Mouse (Mus musculus): ENCODE results near the gene Rcn3. TPM values are rescaled to one million over a fixed set of nuclear protein-coding genes. Genes with fewer than 3 reads are reported as not detected.

Rcn3 gene
- polyA plus RNA-seq, 1 experiment from 2014 or later, result 302 TPM

DNA sequence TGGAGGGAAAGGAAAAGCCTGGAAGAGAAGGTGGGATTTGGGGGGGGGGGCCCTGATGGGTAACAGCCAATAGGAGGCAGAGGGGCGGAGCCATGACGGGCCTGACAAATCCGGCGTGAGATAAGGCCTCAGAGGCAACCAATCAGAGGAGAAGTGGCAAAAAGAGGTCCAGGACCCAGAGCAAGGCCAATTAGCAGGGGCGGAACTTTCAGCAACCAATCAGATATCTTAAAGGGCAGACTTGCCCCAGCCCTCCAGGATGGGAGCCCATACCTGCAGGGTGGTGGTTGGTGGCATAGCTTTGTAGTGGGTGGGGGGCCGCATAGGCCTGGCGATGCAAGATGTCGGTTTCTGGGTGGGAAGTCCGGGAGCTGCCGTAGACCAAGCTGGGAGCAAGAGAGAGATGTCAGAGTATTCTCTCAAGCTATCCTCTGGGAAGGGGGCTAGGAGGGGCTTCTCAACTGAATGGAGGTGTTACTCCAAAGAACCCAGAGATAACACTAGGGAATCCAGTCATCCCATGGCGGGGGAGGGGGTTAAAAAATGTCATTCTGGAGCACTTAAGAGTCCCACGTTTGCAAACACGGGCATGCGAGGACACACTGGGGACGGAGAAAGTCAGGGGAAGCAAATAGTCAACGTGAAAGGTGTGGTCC, 40.9 kb downstream of the Rcn3 start:
- WGBS, result 3% methylated on average over 16 of the region's 16 CpGs
- peak overlapping the region; percentile 100 for H3K27ac ChIP-seq
- peaks cover 25% of the 10 kb centered on the region; the same call in 1 of the 2 replicates for H3K4me1 ChIP-seq
- H3K4me2 ChIP-seq (replicated peaks), result peak overlapping the region; percentile 88
- ATAC-seq (ENCODE audit: insufficient number of reproducible peaks, insufficient read depth, low FRiP score, low TSS enrichment), result peak; percentile 8; the same call in 1 of the 2 replicates
- H3K9ac ChIP-seq, result peak overlapping the region; percentile 94
- no peaks in the 10 kb centered on the region for H3K27me3 ChIP-seq
- no peaks in the 10 kb centered on the region for H3K9me3 ChIP-seq
- H3K36me3 ChIP-seq, result peaks cover 46% of the 10 kb centered on the region
- peak overlapping the region; percentile 78 for H3K4me3 ChIP-seq

DNA sequence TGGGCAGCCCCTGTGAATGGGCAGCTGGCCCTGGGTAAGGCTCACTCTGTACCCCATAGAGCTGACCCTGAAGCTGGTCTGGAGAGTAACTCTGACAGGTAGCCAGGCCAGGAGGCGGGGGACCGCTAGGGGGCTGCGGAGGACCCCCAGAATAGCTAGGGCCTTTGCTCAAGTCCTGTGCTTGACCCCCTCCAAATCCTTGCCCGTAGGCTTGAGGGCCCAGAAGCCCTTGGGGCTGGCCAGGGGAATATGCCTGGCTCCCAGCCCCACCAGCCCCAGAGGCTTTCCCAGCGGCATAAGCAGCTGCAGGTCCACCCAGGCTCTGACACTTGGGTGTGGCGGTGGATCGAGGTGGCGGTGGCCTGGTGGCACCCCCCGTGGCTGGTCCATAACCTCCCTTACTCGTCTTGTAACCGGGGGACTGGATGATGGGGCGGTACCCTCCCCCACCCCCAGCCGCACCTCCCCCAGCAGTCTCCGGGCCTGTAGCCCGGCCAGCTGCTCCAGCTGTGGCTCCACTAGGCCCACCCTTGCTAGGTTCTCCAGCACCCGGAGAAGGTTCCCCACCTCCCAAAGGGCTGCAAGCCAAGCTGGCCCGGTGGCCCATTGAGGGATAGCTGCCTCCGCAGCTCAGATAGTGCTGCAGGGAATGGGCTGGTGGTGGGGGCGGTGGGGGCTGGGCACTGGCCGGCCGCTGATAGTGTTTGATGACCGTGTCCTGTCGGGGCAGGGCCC, 42.9 kb downstream of the Rcn3 start:
- no peak overlapping the region for H3K4me2 ChIP-seq (replicated peaks)
- H3K4me1 ChIP-seq, result peaks cover 25% of the 10 kb centered on the region; the same call in 1 of the 2 replicates
- H3K27ac ChIP-seq, result no peak overlapping the region
- no peaks in the 10 kb centered on the region for H3K27me3 ChIP-seq
- no peak overlapping the region for H3K9ac ChIP-seq
- WGBS, result 95% methylated on average over 23 of the region's 23 CpGs
- no peak overlapping the region for H3K4me3 ChIP-seq
- H3K36me3 ChIP-seq, result peaks cover 66% of the 10 kb centered on the region
- no peak for ATAC-seq (ENCODE audit: insufficient number of reproducible peaks, insufficient read depth, low FRiP score, low TSS enrichment)
- H3K9me3 ChIP-seq, result no peaks in the 10 kb centered on the region

DNA sequence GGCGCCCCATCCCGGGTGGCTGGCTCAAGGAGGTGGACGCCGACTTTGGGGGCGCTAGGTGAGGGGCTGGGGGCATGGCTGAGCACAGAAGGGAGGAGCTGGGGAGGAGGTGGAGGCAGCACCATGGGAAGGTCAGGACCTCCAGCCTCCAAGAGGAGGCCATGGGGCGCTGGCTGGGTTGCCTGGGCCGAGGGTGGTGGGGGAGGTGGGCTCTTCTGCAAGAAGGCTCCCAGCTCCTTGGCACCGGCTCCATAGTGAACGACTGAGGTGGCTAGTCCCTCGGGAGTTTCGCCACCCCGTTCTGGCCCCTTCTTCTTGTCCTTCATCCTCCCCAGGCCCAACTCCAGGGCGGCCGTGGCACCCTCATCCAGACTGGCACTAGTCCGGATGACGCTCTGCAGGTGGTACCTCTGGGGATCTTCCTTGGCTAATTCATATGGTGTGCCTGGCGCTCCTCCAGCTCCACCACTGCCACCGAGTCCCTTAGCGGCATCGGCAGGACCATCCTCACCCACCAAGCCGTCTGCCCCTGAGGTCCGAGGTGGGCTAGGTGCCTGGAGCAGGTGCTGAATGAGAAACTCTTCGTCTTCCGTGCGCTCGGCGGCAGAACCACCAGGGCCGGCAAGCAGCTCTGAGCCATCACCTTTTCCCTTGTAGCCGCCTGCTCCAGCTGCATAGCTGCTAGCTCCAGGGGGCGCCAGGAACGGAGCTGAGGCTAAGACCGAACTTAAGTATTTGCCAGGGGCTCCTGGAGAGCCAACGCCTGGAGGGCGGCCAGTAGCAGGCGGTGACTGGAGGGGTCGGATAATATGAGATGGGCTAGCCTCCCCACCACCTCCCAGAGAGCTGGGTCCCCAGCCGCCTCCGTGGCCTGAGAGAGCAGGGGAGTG, 43.8 kb downstream of the Rcn3 start:
- ATAC-seq (ENCODE audit: insufficient number of reproducible peaks, insufficient read depth, low FRiP score, low TSS enrichment), result no peak
- 91% methylated on average over 38 of the region's 38 CpGs for WGBS
- no peak overlapping the region for H3K4me2 ChIP-seq (replicated peaks)
- no peak overlapping the region for H3K27ac ChIP-seq
- H3K36me3 ChIP-seq, result peaks cover 74% of the 10 kb centered on the region
- H3K4me3 ChIP-seq, result no peak overlapping the region
- H3K9me3 ChIP-seq, result no peaks in the 10 kb centered on the region
- no peak overlapping the region for H3K9ac ChIP-seq
- H3K4me1 ChIP-seq, result peaks cover 25% of the 10 kb centered on the region; the same call in 1 of the 2 replicates
- no peaks in the 10 kb centered on the region for H3K27me3 ChIP-seq

DNA sequence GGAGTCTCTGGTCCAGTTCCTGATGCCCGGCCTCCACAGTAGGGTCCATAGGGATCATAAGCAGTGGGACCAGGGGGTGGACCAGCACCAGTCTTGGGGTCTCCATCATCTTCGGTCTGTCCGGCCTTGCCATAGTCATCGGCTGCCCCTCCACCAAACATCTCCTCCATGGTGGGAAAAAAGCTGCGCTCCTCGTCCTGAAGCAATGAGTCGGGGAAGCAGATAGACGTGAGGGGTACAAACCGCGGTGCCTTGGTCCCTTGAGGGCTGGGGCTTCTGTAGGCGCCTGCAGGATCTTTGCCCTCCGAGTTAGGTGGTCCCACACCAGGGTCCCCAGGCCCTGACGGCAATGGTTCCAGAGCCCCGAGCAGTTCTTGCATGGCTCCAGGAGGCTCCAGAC, 44.5 kb downstream of the Rcn3 start:
- no peak overlapping the region for H3K9ac ChIP-seq
- no peak overlapping the region for H3K27ac ChIP-seq
- peaks cover 81% of the 10 kb centered on the region for H3K36me3 ChIP-seq
- ATAC-seq (ENCODE audit: insufficient number of reproducible peaks, insufficient read depth, low FRiP score, low TSS enrichment), result no peak
- H3K9me3 ChIP-seq, result no peaks in the 10 kb centered on the region
- peaks cover 25% of the 10 kb centered on the region; the same call in 1 of the 2 replicates for H3K4me1 ChIP-seq
- no peak overlapping the region for H3K4me2 ChIP-seq (replicated peaks)
- no peaks in the 10 kb centered on the region for H3K27me3 ChIP-seq
- WGBS, result 96% methylated on average over 14 of the region's 14 CpGs
- H3K4me3 ChIP-seq, result no peak overlapping the region

DNA sequence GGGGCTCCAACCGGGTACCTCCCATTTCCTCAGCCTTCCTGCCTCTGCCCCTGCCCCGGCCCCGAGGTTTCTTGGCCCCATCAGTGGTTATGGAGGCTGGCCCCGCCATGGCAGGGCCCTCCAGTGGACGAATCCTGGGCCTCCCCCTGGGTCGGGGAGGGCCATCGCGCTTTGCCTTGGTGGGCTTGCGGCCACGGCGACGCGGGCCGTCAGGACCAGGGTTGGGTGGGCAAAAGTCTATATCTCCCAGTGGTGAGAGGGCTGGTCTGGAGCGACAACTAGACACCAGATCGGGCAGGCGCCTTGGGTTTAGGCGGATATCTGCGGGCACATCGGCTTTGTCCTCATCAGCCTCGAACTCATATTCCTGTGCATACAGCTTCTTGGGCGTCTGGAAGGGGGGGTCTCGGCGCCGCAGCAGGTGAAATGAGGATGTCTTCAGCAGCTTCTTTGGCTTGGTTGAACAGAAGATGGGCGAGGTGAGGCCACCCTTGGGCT, 45.1 kb downstream of the Rcn3 start:
- peaks cover 22% of the 10 kb centered on the region; the same call in 1 of the 2 replicates for H3K4me1 ChIP-seq
- H3K9ac ChIP-seq, result no peak overlapping the region
- 94% methylated on average over 26 of the region's 26 CpGs for WGBS
- no peak overlapping the region for H3K27ac ChIP-seq
- H3K9me3 ChIP-seq, result no peaks in the 10 kb centered on the region
- H3K4me3 ChIP-seq, result no peak overlapping the region
- no peak overlapping the region for H3K4me2 ChIP-seq (replicated peaks)
- H3K36me3 ChIP-seq, result peaks cover 87% of the 10 kb centered on the region
- no peaks in the 10 kb centered on the region for H3K27me3 ChIP-seq
- ATAC-seq (ENCODE audit: insufficient number of reproducible peaks, insufficient read depth, low FRiP score, low TSS enrichment), result no peak

DNA sequence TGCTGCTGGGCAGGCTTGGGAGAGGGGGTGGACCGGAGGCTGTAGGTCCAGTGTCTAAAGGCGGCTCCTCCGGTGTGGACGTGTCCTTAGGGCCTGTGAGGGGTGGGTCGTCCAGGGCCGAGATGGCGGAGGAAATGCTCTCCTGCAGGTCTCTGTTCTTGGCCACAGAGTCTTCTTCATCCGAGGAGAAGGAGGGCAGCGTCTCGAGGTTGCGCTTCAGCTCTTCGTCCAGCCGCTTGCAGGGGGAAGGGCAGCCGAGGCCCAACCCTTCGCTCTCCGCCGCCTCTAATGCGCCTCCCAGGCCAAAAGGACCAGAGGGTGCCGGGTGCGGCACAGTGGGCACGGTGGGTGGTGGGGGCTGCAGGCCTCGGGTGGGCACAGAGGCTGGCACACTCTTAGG, 46.3 kb downstream of the Rcn3 start:
- Histone ChIP-seq H3K36me3 (peaks cover 99% of the 10 kb centered on the region), H3K4me2 (replicated peaks) (no peak overlapping the region), H3K27ac (no peak overlapping the region), H3K4me3 (no peak overlapping the region), H3K9ac (no peak overlapping the region), H3K27me3 (no peaks in the 10 kb centered on the region), H3K4me1 (peaks cover 11% of the 10 kb centered on the region; the same call in 1 of the 2 replicates), H3K9me3 (no peaks in the 10 kb centered on the region)
- 91% methylated on average over 22 of the region's 22 CpGs for WGBS
- no peak for ATAC-seq (ENCODE audit: insufficient number of reproducible peaks, insufficient read depth, low FRiP score, low TSS enrichment)

DNA sequence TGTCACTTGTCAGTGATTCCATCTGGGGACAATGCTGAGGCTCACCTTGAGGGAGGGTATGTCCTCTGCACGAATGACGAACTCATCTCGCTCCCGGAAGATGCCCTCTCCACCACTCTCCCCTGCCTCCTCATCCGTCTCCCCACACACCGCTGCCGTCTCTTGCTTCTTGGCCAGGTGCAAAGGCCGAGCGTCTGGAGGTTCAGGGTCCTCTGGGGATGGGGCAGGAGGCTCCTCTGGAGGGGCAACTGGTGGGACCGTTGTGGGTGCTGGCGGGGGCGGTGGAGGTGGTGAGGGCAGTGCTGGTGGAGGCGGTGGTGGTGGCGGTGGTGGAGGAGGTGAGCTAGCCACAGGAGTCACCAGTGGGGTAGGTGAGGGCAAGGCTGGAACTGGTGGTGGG, 48.7 kb downstream of the Rcn3 start:
- H3K27me3 ChIP-seq, result no peaks in the 10 kb centered on the region
- ATAC-seq (ENCODE audit: insufficient number of reproducible peaks, insufficient read depth, low FRiP score, low TSS enrichment), result no peak
- no peak overlapping the region for H3K27ac ChIP-seq
- WGBS, result 98% methylated on average over 14 of the region's 14 CpGs
- no peak overlapping the region for H3K9ac ChIP-seq
- H3K36me3 ChIP-seq, result peaks cover 98% of the 10 kb centered on the region
- no peak overlapping the region for H3K4me3 ChIP-seq
- no peak overlapping the region for H3K4me2 ChIP-seq (replicated peaks)
- peaks cover 5% of the 10 kb centered on the region; the same call in 1 of the 2 replicates for H3K4me1 ChIP-seq
- H3K9me3 ChIP-seq, result no peaks in the 10 kb centered on the region

DNA sequence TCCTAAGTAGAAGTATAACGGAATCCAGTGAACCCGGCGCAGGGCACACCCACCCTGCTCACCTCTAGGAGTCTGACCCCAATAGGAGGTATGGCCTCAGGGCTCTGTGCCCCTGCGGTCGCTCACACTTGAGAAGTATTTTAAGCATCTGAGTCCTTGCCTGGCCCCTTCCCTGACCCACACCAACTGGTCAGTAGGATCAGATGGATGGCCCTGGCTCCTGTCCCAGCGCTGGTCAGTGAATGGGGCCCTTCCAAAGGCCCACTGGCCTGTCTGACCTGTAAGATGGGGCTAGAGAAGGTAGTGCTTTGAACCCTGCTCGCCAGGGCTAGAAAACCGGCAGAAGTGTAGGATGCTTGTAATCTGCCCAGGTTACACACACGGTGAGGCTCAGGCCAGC, 51.2 kb downstream of the Rcn3 start:
- peaks cover 98% of the 10 kb centered on the region for H3K36me3 ChIP-seq
- no peaks in the 10 kb centered on the region for H3K9me3 ChIP-seq
- no peaks in the 10 kb centered on the region for H3K27me3 ChIP-seq
- no peak overlapping the region for H3K27ac ChIP-seq
- no peaks in the 10 kb centered on the region for H3K4me1 ChIP-seq
- WGBS, result 93% methylated on average over 9 of the region's 9 CpGs
- ATAC-seq (ENCODE audit: insufficient number of reproducible peaks, insufficient read depth, low FRiP score, low TSS enrichment), result no peak
- no peak overlapping the region for H3K4me2 ChIP-seq (replicated peaks)
- H3K9ac ChIP-seq, result no peak overlapping the region
- H3K4me3 ChIP-seq, result no peak overlapping the region

DNA sequence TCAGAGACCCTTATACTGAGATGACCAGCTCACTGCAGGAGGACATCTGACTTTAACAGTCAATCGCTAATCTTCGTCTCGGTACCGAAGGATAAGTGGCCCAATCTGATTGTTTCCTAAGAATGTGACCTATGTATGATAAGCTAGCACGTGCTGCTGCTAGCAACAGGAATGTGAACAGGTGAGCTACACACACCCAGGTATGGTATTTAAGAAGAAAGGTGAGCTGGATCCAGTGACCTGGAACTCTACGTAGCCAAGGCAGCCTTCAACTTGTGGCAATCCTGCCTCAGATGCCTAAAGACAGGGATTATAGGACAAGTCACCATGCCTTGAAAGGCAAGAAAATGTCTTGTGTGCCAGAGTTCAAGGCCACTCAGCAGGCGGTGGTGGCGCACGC, 53.6 kb downstream of the Rcn3 start:
- no peak for ATAC-seq (ENCODE audit: insufficient number of reproducible peaks, insufficient read depth, low FRiP score, low TSS enrichment)
- no peak overlapping the region for H3K4me3 ChIP-seq
- H3K27ac ChIP-seq, result no peak overlapping the region
- H3K9me3 ChIP-seq, result no peaks in the 10 kb centered on the region
- WGBS, result 91% methylated on average over 9 of the region's 9 CpGs
- peaks cover 98% of the 10 kb centered on the region for H3K36me3 ChIP-seq
- no peaks in the 10 kb centered on the region for H3K4me1 ChIP-seq
- no peak overlapping the region for H3K4me2 ChIP-seq (replicated peaks)
- H3K9ac ChIP-seq, result no peak overlapping the region
- H3K27me3 ChIP-seq, result no peaks in the 10 kb centered on the region

DNA sequence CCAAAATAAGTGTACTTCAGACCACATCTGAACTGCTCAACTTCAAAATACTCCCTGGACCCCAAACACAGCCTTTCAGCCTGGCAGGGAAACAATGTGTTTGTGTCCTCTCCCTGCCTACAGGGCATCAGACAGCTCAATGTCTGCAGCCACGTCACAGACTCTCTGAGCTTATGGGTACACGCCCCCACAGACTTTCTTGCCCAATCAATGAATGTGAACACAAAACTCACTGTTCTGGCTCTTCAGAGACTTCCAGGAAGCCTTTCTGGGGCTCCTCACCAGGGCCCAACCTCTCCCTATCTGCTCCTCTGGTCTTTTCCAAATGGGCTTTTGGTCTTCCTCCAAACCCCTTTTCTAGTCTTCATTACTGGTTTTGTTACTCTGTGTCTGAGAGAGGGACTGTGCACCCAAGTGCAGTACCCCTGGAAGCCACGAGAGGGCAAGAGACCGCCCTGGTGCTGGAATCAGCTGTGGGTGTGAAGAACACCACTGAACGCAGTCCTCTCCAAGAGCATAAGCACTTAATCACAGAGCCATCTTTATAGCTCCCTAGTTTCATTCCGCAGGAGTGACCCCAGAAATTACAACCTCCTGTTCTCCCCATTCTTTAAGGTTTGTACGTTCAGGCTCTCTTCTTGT, 54.2 kb downstream of the Rcn3 start:
- Histone ChIP-seq H3K9ac (no peak overlapping the region), H3K27me3 (no peaks in the 10 kb centered on the region), H3K27ac (no peak overlapping the region), H3K4me2 (replicated peaks) (no peak overlapping the region), H3K9me3 (no peaks in the 10 kb centered on the region), H3K4me3 (no peak overlapping the region), H3K4me1 (no peaks in the 10 kb centered on the region), H3K36me3 (peaks cover 98% of the 10 kb centered on the region)
- 72% methylated on average over 7 of the region's 7 CpGs for WGBS
- ATAC-seq (ENCODE audit: insufficient number of reproducible peaks, insufficient read depth, low FRiP score, low TSS enrichment), result no peak

DNA sequence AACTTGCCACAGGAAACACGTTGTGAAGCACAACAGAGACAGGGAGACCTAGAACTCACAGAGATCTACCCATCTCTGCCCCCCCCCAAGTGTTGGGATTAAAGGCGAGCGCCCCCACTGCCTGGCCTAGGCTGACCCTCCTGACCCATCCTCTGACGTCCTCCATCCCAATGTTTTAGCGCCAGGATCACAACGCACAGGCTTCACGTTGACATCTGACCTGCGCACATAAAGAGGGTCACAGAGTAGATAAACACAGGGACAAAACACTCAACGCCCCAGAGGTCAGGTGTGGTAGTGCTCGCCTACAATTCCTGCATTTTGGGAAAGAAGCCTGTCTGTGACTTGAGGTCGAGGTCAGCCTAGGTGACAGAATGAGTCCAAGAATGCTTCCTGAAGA, 55.3 kb downstream of the Rcn3 start:
- ATAC-seq (ENCODE audit: insufficient number of reproducible peaks, insufficient read depth, low FRiP score, low TSS enrichment), result no peak
- Histone ChIP-seq H3K27ac (no peak overlapping the region), H3K4me3 (no peak overlapping the region), H3K27me3 (no peaks in the 10 kb centered on the region), H3K9ac (no peak overlapping the region), H3K4me2 (replicated peaks) (no peak overlapping the region), H3K4me1 (no peaks in the 10 kb centered on the region), H3K36me3 (peaks cover 98% of the 10 kb centered on the region), H3K9me3 (no peaks in the 10 kb centered on the region)
- 91% methylated on average over 11 of the region's 11 CpGs for WGBS
